Mouse (Mus musculus) megakaryocyte, embryonic 14.5 days (primary cell): ENCODE measurements around the gene Scd1.

Experiments used
- FLI1 ChIP-seq: IDR thresholded peaks from 2 replicates; pipeline ENCODE4 v1.6.1; 2012; ENCODE audit warnings: low read length, inconsistent platforms, mixed read lengths
- GATA1 ChIP-seq: IDR thresholded peaks from 3 replicates; pipeline ENCODE4 v1.6.1; 2012; ENCODE audit warnings: mixed read lengths, low read length, inconsistent platforms, borderline replicate concordance

- TF ChIP-seq FLI1 (no peak), GATA1 (no peak)
These were observed 11.9 kb upstream of the Scd1 start for GRCm38 (mm10) chr19:44419530-44419929.
